Mouse (Mus musculus): ENCODE results near the gene Gm20532.
A peak's percentile ranks its signal among the peaks of the same experiment; 100 is the strongest.

The Gm20532 gene

GRCm38 (mm10) chr2:26595725-26596435 is 9.4 kb downstream of the Gm20532 start:
- no peak for DNase-seq (ENCODE audit: low read depth, low spot score)

- DNase-seq (ENCODE audit: low read depth, low spot score): no peak
These were observed 10.5 kb downstream of the Gm20532 start for GRCm38 (mm10) chr2:26596898-26597297.

GRCm38 (mm10) chr2:26597810-26598209 is 11.4 kb downstream of the Gm20532 start:
- DNase-seq (ENCODE audit: low read depth, low spot score): no peak

GRCm38 (mm10) chr2:26598462-26598861 is 12.0 kb downstream of the Gm20532 start:
- DNase-seq (ENCODE audit: low read depth, low spot score): no peak

- no peak for DNase-seq (ENCODE audit: low read depth, low spot score)
These were observed 13.5 kb downstream of the Gm20532 start for GRCm38 (mm10) chr2:26599965-26600364.

- DNase-seq (ENCODE audit: low read depth, low spot score): no peak
These were observed 14.2 kb downstream of the Gm20532 start for GRCm38 (mm10) chr2:26600664-26601063.

GRCm38 (mm10) chr2:26601595-26601994 is 15.2 kb downstream of the Gm20532 start:
- no peak for DNase-seq (ENCODE audit: low read depth, low spot score)

GRCm38 (mm10) chr2:26602631-26603030 is 16.2 kb downstream of the Gm20532 start:
- no peak for DNase-seq (ENCODE audit: low read depth, low spot score)

GRCm38 (mm10) chr2:26603159-26603558 is 16.7 kb downstream of the Gm20532 start:
- no peak for DNase-seq (ENCODE audit: low read depth, low spot score)

- DNase-seq (ENCODE audit: low read depth, low spot score): peak; percentile 57
These were observed 17.6 kb downstream of the Gm20532 start, which contains the start of gene Agpat2 for GRCm38 (mm10) chr2:26603720-26604671. TSS of gene Agpat2 (minus strand) at chr2:26604417.

- no peak for DNase-seq (ENCODE audit: low read depth, low spot score)
These were observed 18.9 kb downstream of the Gm20532 start for GRCm38 (mm10) chr2:26605331-26605730.

- DNase-seq (ENCODE audit: low read depth, low spot score): no peak
These were observed 20.1 kb downstream of the Gm20532 start for GRCm38 (mm10) chr2:26606579-26606978.

- DNase-seq (ENCODE audit: low read depth, low spot score): no peak
These were observed 20.8 kb downstream of the Gm20532 start for GRCm38 (mm10) chr2:26607056-26607910.

- no peak for DNase-seq (ENCODE audit: low read depth, low spot score)
These were observed 22.3 kb downstream of the Gm20532 start for GRCm38 (mm10) chr2:26608781-26609180.

GRCm38 (mm10) chr2:26609261-26609661 is 22.8 kb downstream of the Gm20532 start:
- no peak for DNase-seq (ENCODE audit: low read depth, low spot score)

GRCm38 (mm10) chr2:26610526-26610925 is 24.1 kb downstream of the Gm20532 start:
- no peak for DNase-seq (ENCODE audit: low read depth, low spot score)

GRCm38 (mm10) chr2:26611054-26611453 is 24.6 kb downstream of the Gm20532 start:
- DNase-seq (ENCODE audit: low read depth, low spot score): no peak

GRCm38 (mm10) chr2:26611896-26612295 is 25.5 kb downstream of the Gm20532 start:
- DNase-seq (ENCODE audit: low read depth, low spot score): no peak

- no peak for DNase-seq (ENCODE audit: low read depth, low spot score)
These were observed 28.5 kb downstream of the Gm20532 start for GRCm38 (mm10) chr2:26614903-26615302.

GRCm38 (mm10) chr2:26615459-26616124 is 29.2 kb downstream of the Gm20532 start:
- no peak for DNase-seq (ENCODE audit: low read depth, low spot score)

GRCm38 (mm10) chr2:26617331-26617730 is 30.9 kb downstream of the Gm20532 start:
- DNase-seq (ENCODE audit: low read depth, low spot score): no peak
